Mouse (Mus musculus) left cerebral cortex, adult 11 months (tissue): ENCODE results near the gene Mad1l1.
A peak's percentile ranks its signal among the peaks of the same experiment; 100 is the strongest.

Experiments
- DNase-seq: peaks from one replicate; pipeline ENCODE4 v3.0.0; 2022; ENCODE audit warnings: low spot score

The Mad1l1 gene

GRCm38 (mm10) chr5:140174814-140175490 lies 146.4 kb downstream of the Mad1l1 start:
- no peak for DNase-seq

- no peak for DNase-seq
Measured at GRCm38 (mm10) chr5:140174066-140174465, 147.3 kb downstream of the Mad1l1 start.

- no peak for DNase-seq
Measured at GRCm38 (mm10) chr5:140173181-140173580, 148.2 kb downstream of the Mad1l1 start.

- no peak for DNase-seq
Measured at GRCm38 (mm10) chr5:140171710-140172109, 149.6 kb downstream of the Mad1l1 start.

GRCm38 (mm10) chr5:140167531-140167930 lies 153.8 kb downstream of the Mad1l1 start:
- DNase-seq = no peak

GRCm38 (mm10) chr5:140167080-140167479 lies 154.3 kb downstream of the Mad1l1 start:
- DNase-seq = no peak

- no peak for DNase-seq
Measured at GRCm38 (mm10) chr5:140163947-140164346, 157.4 kb downstream of the Mad1l1 start.

GRCm38 (mm10) chr5:140162071-140162845 lies 159.1 kb downstream of the Mad1l1 start:
- no peak for DNase-seq

- no peak for DNase-seq
Measured at GRCm38 (mm10) chr5:140159007-140159406, 162.3 kb downstream of the Mad1l1 start.

- DNase-seq = no peak
Measured at GRCm38 (mm10) chr5:140157886-140158627, 163.3 kb downstream of the Mad1l1 start.

- no peak for DNase-seq
Measured at GRCm38 (mm10) chr5:140154166-140154565, 167.2 kb downstream of the Mad1l1 start.

GRCm38 (mm10) chr5:140151871-140152270 lies 169.5 kb downstream of the Mad1l1 start:
- DNase-seq = peak; percentile 30

- DNase-seq = no peak
Measured at GRCm38 (mm10) chr5:140151180-140151579, 170.2 kb downstream of the Mad1l1 start.

GRCm38 (mm10) chr5:140150694-140151093 lies 170.7 kb downstream of the Mad1l1 start:
- no peak for DNase-seq

GRCm38 (mm10) chr5:140150136-140150535 lies 171.2 kb downstream of the Mad1l1 start:
- DNase-seq = no peak

- DNase-seq = no peak
Measured at GRCm38 (mm10) chr5:140149298-140149697, 172.1 kb downstream of the Mad1l1 start.

GRCm38 (mm10) chr5:140143541-140143940 lies 177.8 kb downstream of the Mad1l1 start:
- no peak for DNase-seq

GRCm38 (mm10) chr5:140141336-140141735 lies 180.0 kb downstream of the Mad1l1 start:
- no peak for DNase-seq

GRCm38 (mm10) chr5:140140214-140140613 lies 181.1 kb downstream of the Mad1l1 start:
- no peak for DNase-seq

GRCm38 (mm10) chr5:140135734-140136625 lies 185.4 kb downstream of the Mad1l1 start:
- no peak for DNase-seq

- no peak for DNase-seq
Measured at GRCm38 (mm10) chr5:140134021-140134420, 187.3 kb downstream of the Mad1l1 start.
